Mouse (Mus musculus): Measurements from ENCODE around the gene Gse1. TPM values are rescaled to one million over a fixed set of nuclear protein-coding genes. Genes with fewer than 3 reads are reported as not detected.

Gse1 gene
- polyA plus RNA-seq, 1 experiment = 55.9 TPM

DNA sequence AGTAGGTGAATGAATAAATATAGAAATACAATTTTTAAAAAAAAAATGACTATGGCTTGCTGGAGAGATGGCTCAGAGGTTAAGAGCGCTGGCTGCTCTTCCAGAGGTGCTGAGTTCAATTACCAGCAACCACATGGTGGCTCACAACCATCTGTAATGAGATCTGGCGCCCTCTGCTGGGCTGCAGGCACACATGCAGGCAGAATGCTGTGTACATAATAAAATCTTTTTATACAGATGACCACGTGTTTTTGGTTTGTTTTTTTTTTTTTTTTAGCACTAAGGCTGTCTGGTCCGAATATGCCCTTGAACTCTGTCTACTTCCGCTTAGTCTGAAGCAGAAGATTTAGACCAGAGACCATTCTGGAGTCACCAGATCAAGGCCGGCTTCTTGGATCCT, 93.5 kb downstream of the Gse1 start:
- H3K27me3 ChIP-seq (ENCODE audit: control insufficient read depth, insufficient read depth, low read length) = no peaks in the 10 kb centered on the region
- H3K4me1 ChIP-seq (ENCODE audit: control insufficient read depth, insufficient read depth, insufficient read length, low read length) = peaks cover 14% of the 10 kb centered on the region
- WGBS = 53% methylated on average over 6 of the region's 6 CpGs
- TF ChIP-seq POLR2A (IDR thresholded peaks at IDR 0.05; ENCODE audit: low read depth, low read length) (no peak), CTCF (IDR thresholded peaks at IDR 0.05; ENCODE audit: extremely low read depth, insufficient read length, insufficient replicate concordance, low read depth, low read length) (peak; percentile 78; the same call in 1 of the 2 replicates)
- H3K36me3 ChIP-seq (ENCODE audit: control insufficient read depth, insufficient read depth, low read length) = no peaks in the 10 kb centered on the region
- no peak overlapping the region for H3K4me3 ChIP-seq (ENCODE audit: low read depth, low read length)
- H3K27ac ChIP-seq (ENCODE audit: insufficient read depth, low read depth, low read length) = no peak overlapping the region

DNA sequence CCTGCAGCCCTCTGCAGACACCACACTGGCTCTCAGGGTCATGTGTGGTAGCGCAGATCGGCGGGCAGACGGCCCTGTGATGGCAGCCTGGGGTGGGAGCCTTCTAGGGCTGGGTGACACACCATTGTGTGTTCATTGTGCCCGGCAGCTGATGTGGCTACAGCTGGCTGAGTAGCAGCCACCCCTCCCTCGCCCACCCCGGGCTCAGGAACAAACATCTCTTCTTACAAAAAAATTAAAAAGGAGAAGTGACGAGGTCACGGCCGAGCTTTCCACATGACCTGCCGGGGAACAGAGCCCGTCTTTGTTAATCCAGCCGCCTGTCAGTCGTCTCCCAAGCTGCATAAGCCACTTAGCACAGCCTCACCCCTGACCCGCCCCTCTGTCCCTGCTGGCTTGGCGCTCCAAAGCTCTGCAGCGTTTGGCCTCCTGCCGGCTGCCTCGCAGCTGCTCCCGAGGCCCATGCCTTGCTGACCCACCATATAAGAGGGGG, 94.7 kb downstream of the Gse1 start:
- Histone ChIP-seq H3K36me3 (ENCODE audit: control insufficient read depth, insufficient read depth, low read length) (no peaks in the 10 kb centered on the region), H3K4me3 (ENCODE audit: low read depth, low read length) (no peak overlapping the region), H3K4me1 (ENCODE audit: control insufficient read depth, insufficient read depth, insufficient read length, low read length) (peaks cover 14% of the 10 kb centered on the region), H3K27me3 (ENCODE audit: control insufficient read depth, insufficient read depth, low read length) (no peaks in the 10 kb centered on the region), H3K27ac (ENCODE audit: insufficient read depth, low read depth, low read length) (no peak overlapping the region)
- TF ChIP-seq CTCF (IDR thresholded peaks at IDR 0.05; ENCODE audit: extremely low read depth, insufficient read length, insufficient replicate concordance, low read depth, low read length) = no peak
- TF ChIP-seq POLR2A (IDR thresholded peaks at IDR 0.05; ENCODE audit: low read depth, low read length) = no peak
- WGBS = 13% methylated on average over 20 of the region's 20 CpGs

DNA sequence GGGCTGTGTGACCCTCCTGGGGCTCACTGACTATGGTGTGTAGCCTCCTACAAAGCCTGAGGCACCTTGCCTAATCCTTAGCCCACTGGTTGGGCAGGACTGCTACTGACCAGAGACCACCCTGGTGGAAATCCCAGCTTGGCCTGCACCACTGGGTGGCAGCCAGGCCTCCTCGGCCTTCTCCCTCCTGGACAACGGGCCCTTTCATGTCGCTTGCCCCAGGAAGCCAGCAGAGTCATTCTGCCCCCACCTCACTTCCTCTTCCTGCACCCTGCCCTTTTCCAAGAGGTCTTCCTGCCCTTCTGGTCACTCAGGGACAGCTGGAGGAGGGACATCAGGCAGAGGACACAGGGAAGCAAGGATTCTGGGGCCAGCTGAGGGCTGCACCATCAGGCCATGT, 96.3 kb downstream of the Gse1 start:
- Histone ChIP-seq H3K36me3 (ENCODE audit: control insufficient read depth, insufficient read depth, low read length) (no peaks in the 10 kb centered on the region), H3K27me3 (ENCODE audit: control insufficient read depth, insufficient read depth, low read length) (no peaks in the 10 kb centered on the region), H3K4me3 (ENCODE audit: low read depth, low read length) (no peak overlapping the region), H3K4me1 (ENCODE audit: control insufficient read depth, insufficient read depth, insufficient read length, low read length) (peaks cover 19% of the 10 kb centered on the region), H3K27ac (ENCODE audit: insufficient read depth, low read depth, low read length) (no peak overlapping the region)
- TF ChIP-seq CTCF (IDR thresholded peaks at IDR 0.05; ENCODE audit: extremely low read depth, insufficient read length, insufficient replicate concordance, low read depth, low read length) (no peak), POLR2A (IDR thresholded peaks at IDR 0.05; ENCODE audit: low read depth, low read length) (no peak)
- WGBS = 67% methylated on average over 3 of the region's 3 CpGs

DNA sequence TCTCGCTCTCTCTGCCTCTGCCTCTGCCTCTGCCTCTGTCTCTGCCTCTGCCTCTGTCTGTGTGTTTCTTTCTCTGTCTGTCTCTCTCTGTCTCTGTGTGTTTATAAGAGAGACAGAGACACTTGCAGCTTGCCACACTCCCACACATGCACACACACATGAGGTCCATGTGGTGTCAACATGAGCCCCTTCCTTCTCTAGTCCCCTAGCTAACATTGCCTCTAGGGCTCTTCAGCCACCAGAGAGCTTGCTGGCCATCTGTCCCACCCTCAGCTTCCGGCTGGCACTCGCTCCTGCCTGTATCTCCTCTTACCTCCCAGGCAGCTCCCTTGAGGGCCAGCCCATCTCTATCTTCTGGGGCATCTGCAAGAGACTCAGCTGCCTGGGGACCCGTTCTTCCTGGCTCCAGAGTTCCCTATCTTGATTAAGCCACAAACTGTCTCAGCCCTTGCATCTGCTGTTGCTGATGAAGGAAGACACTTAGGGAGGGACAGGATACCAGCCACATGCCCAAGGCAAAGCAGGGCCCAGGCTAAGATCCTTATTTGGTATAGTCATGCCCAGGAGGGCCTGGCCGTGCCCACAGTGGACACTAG, 97.0 kb downstream of the Gse1 start:
- H3K4me3 ChIP-seq (ENCODE audit: low read depth, low read length) = no peak overlapping the region
- WGBS = 75% methylated on average over 5 of the region's 5 CpGs
- H3K27ac ChIP-seq (ENCODE audit: insufficient read depth, low read depth, low read length) = no peak overlapping the region
- H3K27me3 ChIP-seq (ENCODE audit: control insufficient read depth, insufficient read depth, low read length) = no peaks in the 10 kb centered on the region
- no peaks in the 10 kb centered on the region for H3K36me3 ChIP-seq (ENCODE audit: control insufficient read depth, insufficient read depth, low read length)
- TF ChIP-seq CTCF (IDR thresholded peaks at IDR 0.05; ENCODE audit: extremely low read depth, insufficient read length, insufficient replicate concordance, low read depth, low read length) = no peak
- TF ChIP-seq POLR2A (IDR thresholded peaks at IDR 0.05; ENCODE audit: low read depth, low read length) = no peak
- peaks cover 23% of the 10 kb centered on the region for H3K4me1 ChIP-seq (ENCODE audit: control insufficient read depth, insufficient read depth, insufficient read length, low read length)

DNA sequence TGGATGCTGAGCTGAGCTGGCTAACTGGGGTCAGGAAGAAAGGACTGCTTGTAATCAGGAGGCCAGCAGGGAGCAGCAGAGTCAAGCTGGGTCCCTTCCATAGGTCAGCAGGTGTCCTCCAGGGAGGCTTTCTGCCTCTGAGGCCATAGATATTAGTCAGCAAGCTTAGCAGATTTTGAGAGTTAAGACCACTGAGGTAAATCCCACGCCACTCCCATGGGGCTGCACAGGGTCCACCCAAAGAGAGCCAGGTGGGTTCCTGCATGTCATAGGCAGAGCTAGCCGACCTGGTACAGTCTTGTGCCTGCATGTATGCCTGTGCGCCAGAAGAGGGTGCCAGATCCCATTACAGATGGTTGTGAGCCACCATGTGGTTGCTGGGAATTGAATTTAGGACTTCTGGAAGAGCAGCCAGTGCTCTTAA, 98.9 kb downstream of the Gse1 start:
- Histone ChIP-seq H3K27me3 (ENCODE audit: control insufficient read depth, insufficient read depth, low read length) (no peaks in the 10 kb centered on the region), H3K4me3 (ENCODE audit: low read depth, low read length) (no peak overlapping the region), H3K27ac (ENCODE audit: insufficient read depth, low read depth, low read length) (no peak overlapping the region), H3K36me3 (ENCODE audit: control insufficient read depth, insufficient read depth, low read length) (no peaks in the 10 kb centered on the region), H3K4me1 (ENCODE audit: control insufficient read depth, insufficient read depth, insufficient read length, low read length) (peaks cover 29% of the 10 kb centered on the region)
- TF ChIP-seq CTCF (IDR thresholded peaks at IDR 0.05; ENCODE audit: extremely low read depth, insufficient read length, insufficient replicate concordance, low read depth, low read length) (peak; percentile 67; the same call in 1 of the 2 replicates), POLR2A (IDR thresholded peaks at IDR 0.05; ENCODE audit: low read depth, low read length) (no peak)
- WGBS = 68% methylated on average over 3 of the region's 3 CpGs

DNA sequence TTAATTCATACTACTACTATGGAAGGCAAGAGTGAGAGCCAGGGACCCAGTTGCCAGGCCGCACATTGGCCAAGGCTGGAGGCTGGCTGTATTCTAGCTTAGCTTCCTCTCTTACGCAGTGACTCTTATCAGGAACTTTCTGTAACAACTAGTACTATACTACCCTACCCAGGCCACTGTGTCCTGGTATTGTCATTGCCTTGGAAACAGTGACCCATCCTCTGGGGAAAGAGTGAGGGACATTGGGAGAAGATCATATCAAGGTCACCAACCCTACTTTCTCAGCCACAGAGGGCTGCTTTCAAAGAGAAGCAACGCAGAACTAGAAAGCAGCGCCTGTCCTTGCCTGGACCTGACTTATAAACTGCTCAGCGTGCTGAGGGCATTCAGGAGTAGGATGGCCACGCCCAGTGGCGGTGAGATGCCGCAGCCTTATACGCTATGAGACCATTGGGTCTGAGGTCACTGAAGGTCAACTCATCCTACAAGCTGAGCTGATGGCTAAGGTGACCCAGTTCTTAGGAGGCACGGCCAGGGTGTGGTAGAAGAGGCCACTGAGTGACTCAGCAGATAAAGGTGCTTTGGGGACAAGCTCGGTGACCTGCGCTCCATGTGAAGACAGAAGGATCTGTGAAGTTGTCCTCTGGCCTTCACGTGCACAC, 100.2 kb downstream of the Gse1 start:
- 66% methylated on average over 13 of the region's 13 CpGs for WGBS

DNA sequence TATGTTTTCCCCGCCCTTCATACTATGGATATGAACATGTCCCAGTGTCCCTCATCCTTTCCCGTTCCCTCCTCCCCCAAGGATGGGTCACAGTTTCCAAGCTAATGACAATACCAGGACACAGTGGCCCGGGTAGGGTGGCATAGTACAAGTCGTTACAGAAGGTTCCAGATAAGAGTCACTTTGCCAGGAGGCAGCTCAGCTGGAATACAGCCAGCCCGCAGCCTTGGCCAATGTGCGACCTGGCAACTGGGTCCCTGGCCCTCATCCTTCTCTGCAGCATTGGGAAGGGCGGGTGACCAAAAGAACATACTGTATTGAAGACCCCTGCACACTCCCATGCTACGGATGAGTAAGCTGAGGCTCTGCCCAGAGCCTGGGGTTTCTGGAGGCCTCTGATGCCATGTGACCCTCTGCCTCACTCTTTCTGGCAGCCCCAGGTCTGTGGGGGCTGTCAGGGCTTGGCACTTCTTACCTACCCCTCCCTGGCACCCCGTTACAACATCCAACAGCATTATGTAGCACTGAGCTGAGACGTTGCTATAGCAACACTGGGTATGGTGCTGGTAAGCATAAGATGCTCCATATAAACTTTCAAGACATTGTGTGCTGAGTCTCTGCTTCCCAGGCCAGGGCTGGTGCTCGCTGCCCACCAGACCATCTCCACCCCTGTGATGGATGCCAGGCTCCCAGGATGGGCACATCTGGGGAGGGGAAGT, 100.9 kb downstream of the Gse1 start:
- Histone ChIP-seq H3K4me3 (ENCODE audit: low read depth, low read length) (no peak overlapping the region), H3K27ac (ENCODE audit: insufficient read depth, low read depth, low read length) (peak overlapping the region; percentile 64)
- TF ChIP-seq POLR2A (IDR thresholded peaks at IDR 0.05; ENCODE audit: low read depth, low read length) = no peak
- TF ChIP-seq CTCF (IDR thresholded peaks at IDR 0.05; ENCODE audit: extremely low read depth, insufficient read length, insufficient replicate concordance, low read depth, low read length) = no peak

More for the DNA sequence above, 100.2 kb downstream of the Gse1 start:
- no peak for TF ChIP-seq CTCF (IDR thresholded peaks at IDR 0.05; ENCODE audit: extremely low read depth, insufficient read length, insufficient replicate concordance, low read depth, low read length)
- no peak for TF ChIP-seq POLR2A (IDR thresholded peaks at IDR 0.05; ENCODE audit: low read depth, low read length)
- Histone ChIP-seq H3K4me1 (ENCODE audit: control insufficient read depth, insufficient read depth, insufficient read length, low read length) (peaks cover 23% of the 10 kb centered on the region), H3K27me3 (ENCODE audit: control insufficient read depth, insufficient read depth, low read length) (no peaks in the 10 kb centered on the region), H3K4me3 (ENCODE audit: low read depth, low read length) (no peak overlapping the region), H3K36me3 (ENCODE audit: control insufficient read depth, insufficient read depth, low read length) (no peaks in the 10 kb centered on the region), H3K27ac (ENCODE audit: insufficient read depth, low read depth, low read length) (peak overlapping the region; percentile 86)

More for the DNA sequence above, 100.9 kb downstream of the Gse1 start:
- whole genome bisulfite sequencing = 65% methylated on average over 11 of the region's 11 CpGs
- Histone ChIP-seq H3K4me1 (ENCODE audit: control insufficient read depth, insufficient read depth, insufficient read length, low read length) (peaks cover 23% of the 10 kb centered on the region), H3K36me3 (ENCODE audit: control insufficient read depth, insufficient read depth, low read length) (no peaks in the 10 kb centered on the region), H3K27me3 (ENCODE audit: control insufficient read depth, insufficient read depth, low read length) (no peaks in the 10 kb centered on the region)
